ENCODE assay signal across 8 mouse cellular contexts in the genomic region with DNA sequence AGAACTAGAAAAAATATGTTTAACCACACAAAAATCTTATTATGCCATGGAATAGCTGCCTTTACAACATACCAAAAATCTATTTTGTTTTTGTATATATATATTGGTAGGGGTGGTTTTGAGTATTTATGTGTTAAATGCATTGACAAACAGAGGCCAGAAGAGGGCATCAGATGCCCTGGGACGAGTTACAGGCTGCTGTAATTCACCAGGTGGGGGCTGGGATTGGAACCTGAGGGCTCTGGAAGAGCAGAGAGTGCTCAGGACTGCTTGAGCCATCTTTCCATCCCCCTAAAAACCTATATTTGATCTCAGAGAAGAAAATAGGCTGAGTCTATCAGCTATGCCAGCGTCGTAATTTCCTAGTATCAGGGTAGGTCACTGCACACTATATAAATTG. TPM values are rescaled to one million over a fixed set of nuclear protein-coding genes. Genes with fewer than 3 reads are reported as not detected.
DNase-seq lines count a peak whose midpoint lies in the region; ATAC-seq and TF ChIP-seq lines count a peak whose summit lies in the region.

No protein-coding gene starts in this region.

- intact Hi-C loops in heart, adult 2 months (cut with DNase I): loop anchor here (2.0 to 5.0 kb wide), 2 partner anchors 66 to 140 kb away; partner anchors contain the start of gene Zfp451

- no peak overlapping the region for H3K9ac ChIP-seq in heart, adult 2 months (ENCODE audit: low read depth, low read length)
- H3K9ac ChIP-seq in heart, embryonic 12.5 days: no peak overlapping the region
- no peak overlapping the region for H3K9ac ChIP-seq in liver, adult 2 months (ENCODE audit: low read depth, low read length)

- H3K27ac ChIP-seq in heart, adult 2 months: peak overlapping the region; percentile 56
- no peak overlapping the region for H3K27ac ChIP-seq in heart, embryonic 12.5 days (ENCODE audit: poor library complexity, severe bottlenecking)
- no peak overlapping the region for H3K27ac ChIP-seq in liver, adult 2 months (replicated peaks; ENCODE audit: insufficient read depth, low read depth, low read length)

- H3K4me2 ChIP-seq in heart, embryonic 12.5 days: no peak overlapping the region

- peaks cover 4% of the 10 kb centered on the region; the same call in 1 of the 2 replicates for H3K9me3 ChIP-seq in heart, embryonic 12.5 days (replicated peaks)

- no peak for ATAC-seq in heart, embryonic 12.5 days (ENCODE audit: insufficient number of reproducible peaks, low FRiP score)

- 27% methylated on average over 3 of the region's 3 CpGs for WGBS in heart, adult 2 months
- WGBS in heart, embryonic 12.5 days: 22% methylated on average over 3 of the region's 3 CpGs
- 28% methylated on average over 3 of the region's 3 CpGs for WGBS in liver, adult 2 months

- no peaks in the 10 kb centered on the region for H3K36me3 ChIP-seq in heart, adult 2 months (ENCODE audit: control insufficient read depth, insufficient read depth, low read length)
- H3K36me3 ChIP-seq in heart, embryonic 12.5 days: no peaks in the 10 kb centered on the region
- H3K36me3 ChIP-seq in liver, adult 2 months (ENCODE audit: control insufficient read depth, insufficient read depth, low read length): no peaks in the 10 kb centered on the region

- H3K27me3 ChIP-seq in heart, adult 2 months (ENCODE audit: control insufficient read depth, insufficient read depth, low read length): no peaks in the 10 kb centered on the region
- no peaks in the 10 kb centered on the region for H3K27me3 ChIP-seq in heart, embryonic 12.5 days (replicated peaks)
- H3K27me3 ChIP-seq in liver, adult 2 months (ENCODE audit: control insufficient read depth, insufficient read depth, low read length): no peaks in the 10 kb centered on the region

- no peak for TF ChIP-seq POLR2A in heart, adult 2 months (IDR thresholded peaks at IDR 0.05; ENCODE audit: insufficient read depth, low read depth, low read length)
- TF ChIP-seq POLR2A in liver, adult 2 months (IDR thresholded peaks at IDR 0.05; ENCODE audit: extremely low read depth, insufficient read depth, low read length): no peak

- no peak overlapping the region for H3K4me3 ChIP-seq in heart, adult 2 months
- H3K4me3 ChIP-seq in heart, embryonic 12.5 days: no peak overlapping the region
- H3K4me3 ChIP-seq in liver, adult 2 months (ENCODE audit: insufficient read depth, low read depth, low read length): no peak overlapping the region

- peak; percentile 73 for TF ChIP-seq CTCF in heart, adult 2 months (IDR thresholded peaks at IDR 0.05)
- peak; percentile 35; the same call in 1 of the 2 replicates for TF ChIP-seq CTCF in liver, adult 2 months (IDR thresholded peaks at IDR 0.05; ENCODE audit: low read depth, low read length)

- TF ChIP-seq EP300 in heart, adult 2 months (IDR thresholded peaks at IDR 0.05; ENCODE audit: insufficient read depth, low read depth, low read length): no peak

- peaks cover 2% of the 10 kb centered on the region; the same call in 1 of the 2 replicates for H3K4me1 ChIP-seq in heart, adult 2 months (ENCODE audit: control insufficient read depth, insufficient read depth, low read length)
- peaks cover 13% of the 10 kb centered on the region for H3K4me1 ChIP-seq in heart, embryonic 12.5 days (replicated peaks)
- H3K4me1 ChIP-seq in liver, adult 2 months (ENCODE audit: control insufficient read depth, insufficient read depth, low read length): 0 out of 2 replicates have a peak, but pooled peaks cover 2% of the 10 kb centered on the region

- DNase-seq in heart, adult 2 months: peak in 1 of 2 experiments; percentile 12
- peak; percentile 30 for DNase-seq in 3134 (ENCODE audit: extremely low read depth, insufficient read length, low spot score)
- peak; percentile 36 for DNase-seq in Muller cell, postnatal 12 days (ENCODE audit: inconsistent ontology term)
- peak; percentile 32 for DNase-seq in embryo, embryonic 11.5 days (ENCODE audit: low read depth, low spot score)
- peak; percentile 5 for DNase-seq in liver, adult 2 months (ENCODE audit: extremely low read depth, low read depth, low spot score)
- DNase-seq in right cerebral cortex, postnatal 4 days: peak; percentile 43
- no peak for DNase-seq in adrenal gland, adult (ENCODE audit: inconsistent age in 2 of 2, low spot score in 1 of 2)

- H3K79me2 ChIP-seq in heart, adult 2 months (replicated peaks; ENCODE audit: control insufficient read depth, insufficient read depth, low read length): no peaks in the 10 kb centered on the region
- no peaks in the 10 kb centered on the region for H3K79me2 ChIP-seq in liver, adult 2 months (ENCODE audit: control insufficient read depth, insufficient read depth, low read length)

RNA-seq across cellular contexts. Expression of gene Prim2, which starts 2.9 kb away (rescaled TPM):
- total RNA-seq in heart, adult 2 months (2021): 1 to 10 TPM; 2.3 TPM
- 1.1 and 2.8 TPM in 2 replicates for polyA plus RNA-seq in heart, adult 2 months (2012; rRNA removed)
- 20.9 and 22.3 TPM in 2 replicates for polyA plus RNA-seq in heart, embryonic 12.5 days (2016; fragmentation: Nextera tagmentation; extraction: Ambion mirVana)
- total RNA-seq in liver, adult 2 months (2014; rRNA removed): 5.0 and 5.1 TPM in 2 replicates
- 1.2 and 1.5 TPM in 2 replicates for polyA plus RNA-seq in liver, adult 2 months (2012; rRNA removed)

RNA-seq across cellular contexts. Expression of gene Rab23, which starts 47.2 kb away (rescaled TPM):
- total RNA-seq in heart, adult 2 months (2021): 10 to 100 TPM in 1 of 2 experiments, 1 to 10 TPM in 1; 8.1 to 10.6 TPM
- 5.3 and 8.2 TPM in 2 replicates for polyA plus RNA-seq in heart, adult 2 months (2012; rRNA removed)
- polyA plus RNA-seq in heart, embryonic 12.5 days (2016; fragmentation: Nextera tagmentation; extraction: Ambion mirVana): 14.7 and 18.9 TPM in 2 replicates
- 11.4 and 13.6 TPM in 2 replicates for total RNA-seq in liver, adult 2 months (2014; rRNA removed)
- polyA plus RNA-seq in liver, adult 2 months (2012; rRNA removed): 4.5 and 5.4 TPM in 2 replicates

Comparison
In these comparisons a context has a peak if more than half of its experiments do, and no peak if none do; other contexts are left out.
1. DNase-seq: peak in 3134 (single experiment), Muller cell, postnatal 12 days (single experiment), embryo, embryonic 11.5 days (single experiment), liver, adult 2 months (single experiment) and right cerebral cortex, postnatal 4 days (single experiment); none in adrenal gland, adult (0 of 2).